Mouse (Mus musculus) embryonic facial prominence, embryonic 10.5 days (tissue): ENCODE measurements around the gene Slco4c1. TPM values are rescaled to one million over a fixed set of nuclear protein-coding genes. Genes with fewer than 3 reads are reported as not detected.

Source experiments
- DNase-seq: peaks from one replicate; pipeline ENCODE4 v3.0.0-alpha.2; 2017; ENCODE audit warnings: low spot score
- H3K27ac ChIP-seq: fragments of 300-500 bp; sonication (generic); replicated peaks from 2 replicates; pipeline ENCODE4 v1.5.1; 2016; ENCODE audit warnings: mild to moderate bottlenecking
- H3K27me3 ChIP-seq: fragments of 300-500 bp; sonication (generic); replicated peaks from 2 replicates; pipeline ENCODE4 v1.6.1; 2016; ENCODE audit warnings: low read depth, mild to moderate bottlenecking; ENCODE audit not compliant: poor library complexity, severe bottlenecking
- H3K36me3 ChIP-seq: fragments of 300-500 bp; sonication (generic); replicated peaks from 2 replicates; pipeline ENCODE4 v1.6.1; 2016; ENCODE audit warnings: mild to moderate bottlenecking, moderate library complexity
- H3K4me1 ChIP-seq: fragments of 300-500 bp; sonication (generic); 2 replicates; pipeline ENCODE4 v1.6.1; 2016
- H3K4me3 ChIP-seq: fragments of 300-500 bp; sonication (generic); 2 replicates; pipeline ENCODE4 v1.5.1; 2016; ENCODE audit warnings: mild to moderate bottlenecking, moderate library complexity
- H3K9me3 ChIP-seq: fragments of 300-500 bp; sonication (generic); 2 replicates; pipeline ENCODE4 v1.6.1; 2016; ENCODE audit warnings: mild to moderate bottlenecking
- WGBS: fragments of 180-500 bp; shearing (Covaris S2); methylation state at CpG from one replicate; pipeline ENCODE4 v1.1.7; 2016; 5-methylcytosine and 5-hydroxymethylcytosine counted together
- polyA plus RNA-seq: library from polyadenylated mRNA; unstranded; fragments of >200 nt; fragmentation: Nextera tagmentation; extraction: Ambion mirVana; gene quantifications from 2 replicates; pipeline ENCODE4 v1.2.1, GENCODE M21; 2016

Gene Slco4c1
- 0.10 and 0.17 TPM in 2 replicates for polyA plus RNA-seq

DNA sequence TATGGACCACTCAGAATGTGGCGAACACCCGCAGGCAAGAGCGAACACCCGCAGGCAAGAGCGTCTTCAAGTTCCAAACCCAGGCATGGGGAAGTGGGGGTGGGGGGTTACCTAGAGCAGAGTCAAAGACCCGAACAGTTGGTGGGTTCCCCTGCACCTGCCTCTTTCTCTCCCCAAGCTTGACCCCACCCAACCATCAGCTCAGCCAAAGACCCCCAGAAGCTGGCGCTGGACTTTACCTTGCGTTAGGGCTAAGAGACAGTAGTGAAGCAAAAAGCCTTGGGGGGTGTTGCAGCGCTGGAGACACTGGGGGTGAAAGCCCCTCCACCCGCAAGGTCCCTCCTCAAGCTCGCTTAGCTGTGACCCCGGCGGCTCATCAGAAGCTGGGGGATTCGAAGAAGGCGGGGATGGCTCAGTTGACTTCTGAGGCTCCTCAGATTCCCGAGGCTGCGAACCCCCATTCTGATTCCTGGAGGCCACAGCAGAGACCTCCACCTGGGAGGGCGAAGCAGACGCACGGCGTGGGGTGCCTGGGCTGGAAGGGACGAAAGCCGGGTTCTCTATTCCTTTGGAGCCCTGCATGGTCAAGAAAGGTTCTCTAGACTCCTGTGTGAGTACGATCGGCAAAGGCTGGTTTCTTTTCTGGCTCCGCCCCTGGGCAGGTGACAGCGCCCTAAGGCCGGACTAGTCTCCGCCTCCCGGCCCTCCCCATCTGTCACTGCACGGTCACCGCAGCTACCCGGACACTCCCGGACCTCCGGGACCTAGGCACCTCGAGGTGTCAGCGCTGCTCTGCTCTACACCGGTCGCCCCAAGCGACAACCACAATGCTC is at the start of gene Slco4c1:
TSS of gene Slco4c1 (minus strand) at position 644 of the 833 bp plus-strand sequence.
- Histone ChIP-seq H3K27ac (no peak within 1 kb of the TSS), H3K4me1 (peaks cover 11% of the 10 kb centered on the region), H3K27me3 (peaks cover 28% of the 10 kb centered on the region), H3K9me3 (no peaks in the 10 kb centered on the region), H3K36me3 (no peaks in the 10 kb centered on the region), H3K4me3 (peak within 1 kb of the TSS; percentile 63)
- 2% methylated on average over 40 of the region's 40 CpGs for WGBS
- DNase-seq, result peak; percentile 44

DNA sequence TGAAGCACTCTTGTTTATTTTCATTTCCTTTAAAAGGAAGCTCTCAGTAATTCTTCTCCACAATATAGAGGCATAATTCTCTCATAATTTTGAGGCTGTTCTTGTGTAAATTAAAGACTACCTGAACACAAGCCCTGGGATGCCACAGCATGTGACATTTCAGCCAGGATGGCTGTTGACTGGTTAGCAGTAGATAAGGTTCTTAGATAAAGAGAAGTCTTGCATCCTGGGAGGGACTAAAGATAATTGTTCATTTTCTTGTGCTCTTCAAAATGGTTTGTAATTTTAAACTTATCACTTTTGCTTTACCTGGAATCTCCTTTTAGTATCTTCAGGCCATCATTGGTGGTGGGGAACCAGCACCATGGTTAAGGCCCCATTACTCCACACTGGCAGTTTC is 45.4 kb upstream of the Slco4c1 start:
- H3K27ac ChIP-seq, result no peak overlapping the region
- H3K4me3 ChIP-seq, result no peak overlapping the region
- H3K9me3 ChIP-seq, result no peaks in the 10 kb centered on the region
- H3K36me3 ChIP-seq, result no peaks in the 10 kb centered on the region
- no peaks in the 10 kb centered on the region for H3K4me1 ChIP-seq
- H3K27me3 ChIP-seq, result no peaks in the 10 kb centered on the region
- no peak for DNase-seq

GRCm38 (mm10) chr1:96883788-96884187 is 11.8 kb upstream of the Slco4c1 start:
- no peaks in the 10 kb centered on the region for H3K4me1 ChIP-seq
- no peak for DNase-seq

DNA sequence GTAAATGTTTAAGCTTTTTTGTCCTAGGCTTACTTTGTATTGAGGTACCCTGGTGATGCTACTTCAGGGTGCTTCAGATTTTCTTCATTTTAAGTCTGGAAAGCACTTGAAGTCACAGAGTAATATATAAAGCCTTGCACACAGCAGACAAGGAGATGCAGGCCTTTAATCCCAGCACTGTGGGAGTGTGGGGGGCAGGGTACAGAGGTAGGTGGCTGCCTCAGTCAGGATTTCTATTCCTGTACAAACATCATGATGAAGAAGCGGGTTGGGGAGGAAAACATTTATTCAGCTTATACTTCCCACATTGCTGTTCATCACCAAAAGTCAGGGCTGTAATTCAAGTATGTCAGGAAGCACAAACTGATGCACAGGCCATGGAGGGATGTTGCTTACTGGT is 6.6 kb upstream of the Slco4c1 start:
- no peak overlapping the region for H3K4me3 ChIP-seq
- no peaks in the 10 kb centered on the region for H3K4me1 ChIP-seq
- H3K9me3 ChIP-seq, result no peaks in the 10 kb centered on the region
- no peak overlapping the region for H3K27ac ChIP-seq
- WGBS, result 93% methylated on average over 1 of the region's 1 CpGs
- H3K36me3 ChIP-seq, result no peaks in the 10 kb centered on the region
- no peak for DNase-seq
- no peaks in the 10 kb centered on the region for H3K27me3 ChIP-seq

More at GRCm38 (mm10) chr1:96883788-96884187, 11.8 kb upstream of the Slco4c1 start:
- no peak overlapping the region for H3K4me3 ChIP-seq
- H3K9me3 ChIP-seq, result no peaks in the 10 kb centered on the region
- no peaks in the 10 kb centered on the region for H3K36me3 ChIP-seq
- H3K27ac ChIP-seq, result no peak overlapping the region
- H3K27me3 ChIP-seq, result no peaks in the 10 kb centered on the region

DNA sequence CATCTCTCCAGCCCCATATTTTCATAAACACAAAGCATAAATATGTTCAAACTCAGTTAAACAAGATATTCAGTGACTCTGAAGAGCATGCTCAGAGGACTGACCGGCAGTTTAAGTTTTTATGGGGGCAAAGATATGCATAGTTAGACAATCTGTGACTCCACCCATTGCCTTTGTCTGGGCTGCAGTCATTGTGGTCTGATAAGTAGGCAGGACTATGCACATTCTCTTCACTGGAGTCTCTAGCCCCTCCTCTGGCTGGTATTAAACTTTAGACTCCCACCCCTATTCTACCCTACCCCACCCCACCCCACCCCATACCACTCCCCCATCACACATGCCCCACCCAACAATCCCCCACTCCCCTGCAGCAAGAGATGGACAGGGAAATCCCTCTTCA is 4.1 kb upstream of the Slco4c1 start:
- Histone ChIP-seq H3K9me3 (no peaks in the 10 kb centered on the region), H3K27ac (no peak overlapping the region), H3K4me3 (no peak overlapping the region), H3K36me3 (no peaks in the 10 kb centered on the region), H3K27me3 (peaks cover 19% of the 10 kb centered on the region), H3K4me1 (peaks cover 11% of the 10 kb centered on the region)
- no peak for DNase-seq
- WGBS, result 93% methylated on average over 1 of the region's 1 CpGs

GRCm38 (mm10) chr1:96874636-96875035 is 2.7 kb upstream of the Slco4c1 start:
- peaks cover 11% of the 10 kb centered on the region for H3K4me1 ChIP-seq
- WGBS, result 55% methylated on average over 1 of the region's 1 CpGs
- DNase-seq, result no peak
- no peaks in the 10 kb centered on the region for H3K9me3 ChIP-seq
- H3K4me3 ChIP-seq, result no peak overlapping the region
- peaks cover 28% of the 10 kb centered on the region for H3K27me3 ChIP-seq
- no peaks in the 10 kb centered on the region for H3K36me3 ChIP-seq
- H3K27ac ChIP-seq, result no peak overlapping the region

GRCm38 (mm10) chr1:96872361-96872693 is 356 bp upstream of the Slco4c1 start:
- no peak for DNase-seq
- WGBS, result 3% methylated on average over 10 of the region's 10 CpGs

DNA sequence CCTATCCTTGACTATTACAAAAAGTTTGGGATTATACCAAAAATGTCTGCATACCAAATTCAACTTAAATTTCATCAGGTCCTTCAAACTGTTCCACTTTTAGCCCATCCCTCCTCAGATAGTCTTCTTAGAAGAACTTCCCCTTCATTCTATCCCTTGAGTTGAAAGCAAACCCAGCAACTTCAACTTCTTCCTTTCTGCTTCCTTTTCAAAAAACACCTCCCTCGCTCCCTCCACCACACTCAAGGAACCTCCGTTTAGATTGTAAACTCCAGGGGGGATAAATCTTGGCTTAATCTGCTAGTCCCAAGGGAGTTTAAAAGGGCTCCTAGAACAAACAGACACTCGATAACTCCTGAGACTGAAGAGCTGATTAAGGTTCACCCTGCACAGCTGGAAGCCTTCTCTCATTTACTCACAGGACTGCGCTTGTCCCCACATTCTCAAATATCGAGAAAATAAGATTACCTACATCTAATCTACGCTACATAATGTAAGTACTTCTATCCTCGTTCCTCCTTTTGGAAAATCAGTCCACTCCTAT is 1.1 kb downstream of the Slco4c1 start:
- Histone ChIP-seq H3K27me3 (peaks cover 28% of the 10 kb centered on the region), H3K9me3 (no peaks in the 10 kb centered on the region), H3K36me3 (no peaks in the 10 kb centered on the region), H3K4me1 (peaks cover 11% of the 10 kb centered on the region), H3K4me3 (no peak overlapping the region), H3K27ac (no peak overlapping the region)
- WGBS, result 7% methylated on average over 7 of the region's 7 CpGs
- no peak for DNase-seq

More at GRCm38 (mm10) chr1:96872361-96872693, 356 bp upstream of the Slco4c1 start:
- Histone ChIP-seq H3K4me1 (peaks cover 11% of the 10 kb centered on the region), H3K27me3 (peaks cover 28% of the 10 kb centered on the region), H3K4me3 (peak overlapping the region; percentile 63), H3K9me3 (no peaks in the 10 kb centered on the region), H3K27ac (no peak overlapping the region), H3K36me3 (no peaks in the 10 kb centered on the region)

GRCm38 (mm10) chr1:96868722-96869121 is 3.2 kb downstream of the Slco4c1 start:
- Histone ChIP-seq H3K4me3 (no peak overlapping the region), H3K36me3 (no peaks in the 10 kb centered on the region), H3K9me3 (no peaks in the 10 kb centered on the region), H3K27ac (no peak overlapping the region), H3K4me1 (peaks cover 11% of the 10 kb centered on the region), H3K27me3 (peaks cover 28% of the 10 kb centered on the region)
- WGBS, result 94% methylated on average over 1 of the region's 1 CpGs
- DNase-seq, result no peak

- H3K36me3 ChIP-seq, result no peaks in the 10 kb centered on the region
- H3K27me3 ChIP-seq, result peaks cover 8% of the 10 kb centered on the region
- H3K4me3 ChIP-seq, result no peak overlapping the region
- WGBS, result 94% methylated on average over 4 of the region's 4 CpGs
- no peak overlapping the region for H3K27ac ChIP-seq
- DNase-seq, result no peak
- H3K4me1 ChIP-seq, result no peaks in the 10 kb centered on the region
- no peaks in the 10 kb centered on the region for H3K9me3 ChIP-seq
Measured at GRCm38 (mm10) chr1:96866002-96866401, 6.0 kb downstream of the Slco4c1 start.

DNA sequence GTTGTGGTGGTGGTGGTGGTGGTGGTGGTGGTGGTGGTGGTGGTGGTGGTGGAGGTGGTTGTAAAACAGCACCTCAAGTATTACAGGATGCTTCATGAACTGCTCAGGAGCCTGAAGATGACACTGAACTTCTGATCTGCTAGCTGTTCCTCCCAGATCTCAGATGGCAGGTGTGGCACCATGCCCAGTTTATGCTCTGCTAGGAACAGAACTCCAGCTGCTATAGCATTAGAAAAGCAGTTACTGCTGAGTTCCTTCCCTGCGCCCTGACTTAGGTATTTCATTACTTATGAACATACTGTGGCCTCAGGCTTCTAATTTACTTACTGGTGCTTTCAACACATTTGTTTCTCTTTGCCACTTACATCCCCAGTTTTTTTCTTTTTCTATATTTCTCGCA is 7.9 kb downstream of the Slco4c1 start:
- H3K4me3 ChIP-seq, result no peak overlapping the region
- no peaks in the 10 kb centered on the region for H3K4me1 ChIP-seq
- no peaks in the 10 kb centered on the region for H3K27me3 ChIP-seq
- H3K36me3 ChIP-seq, result no peaks in the 10 kb centered on the region
- no peak overlapping the region for H3K27ac ChIP-seq
- 88% methylated on average over 2 of the region's 2 CpGs for WGBS
- no peak for DNase-seq
- no peaks in the 10 kb centered on the region for H3K9me3 ChIP-seq

DNA sequence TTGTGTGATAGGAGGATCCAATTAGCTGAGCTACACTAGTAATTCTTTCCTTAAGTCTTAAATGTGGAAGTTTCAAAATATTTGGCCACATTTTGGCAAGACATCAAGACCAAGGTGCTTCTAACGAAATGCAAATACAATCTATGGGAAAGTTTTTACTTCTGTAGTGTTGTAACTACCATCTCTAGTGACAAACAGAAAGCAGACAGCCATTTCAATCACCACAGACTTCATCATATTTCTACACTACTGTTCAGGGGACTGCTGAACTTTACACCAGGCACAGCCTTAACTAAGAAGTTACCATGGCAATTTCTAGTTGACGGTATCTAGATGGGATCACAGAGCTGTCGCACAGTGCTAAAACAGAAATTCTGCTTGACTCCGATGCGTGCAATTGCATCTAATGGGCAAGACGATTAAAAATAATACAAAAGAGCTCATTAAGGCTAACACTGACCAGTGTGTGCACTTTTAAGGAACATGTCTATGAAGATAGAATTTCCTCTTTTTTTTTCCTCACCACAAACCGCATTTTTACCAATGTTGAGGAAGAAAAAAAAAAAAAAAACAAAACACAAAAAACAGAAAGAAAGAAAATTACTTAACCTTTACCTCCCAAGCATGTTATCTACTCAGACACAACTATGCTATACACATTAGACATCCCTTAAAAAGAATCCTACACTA is 11.8 kb downstream of the Slco4c1 start:
- no peak overlapping the region for H3K27ac ChIP-seq
- no peak for DNase-seq
- 91% methylated on average over 7 of the region's 7 CpGs for WGBS
- H3K4me3 ChIP-seq, result no peak overlapping the region
- H3K9me3 ChIP-seq, result no peaks in the 10 kb centered on the region
- no peaks in the 10 kb centered on the region for H3K27me3 ChIP-seq
- H3K36me3 ChIP-seq, result no peaks in the 10 kb centered on the region
- H3K4me1 ChIP-seq, result no peaks in the 10 kb centered on the region

DNA sequence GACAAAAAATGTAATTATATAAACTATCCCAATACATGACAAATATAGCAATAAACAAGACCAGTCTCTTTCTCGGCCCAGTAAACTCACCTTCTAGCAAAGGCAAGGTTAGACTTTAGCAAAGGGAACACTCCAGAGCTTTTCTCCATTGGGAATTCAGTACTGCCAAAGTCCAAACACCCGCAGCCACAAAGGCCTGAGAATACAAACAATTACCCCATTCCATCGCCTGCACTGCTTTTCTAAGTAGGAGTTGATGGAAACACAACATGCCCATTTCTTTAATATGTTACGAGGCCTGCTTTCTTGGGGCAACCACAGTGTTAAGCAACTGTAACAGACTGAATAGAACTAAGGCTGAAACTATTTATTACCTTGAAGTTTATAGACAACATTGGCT is 18.4 kb downstream of the Slco4c1 start:
- Histone ChIP-seq H3K9me3 (no peaks in the 10 kb centered on the region), H3K36me3 (no peaks in the 10 kb centered on the region), H3K27ac (no peak overlapping the region), H3K4me1 (no peaks in the 10 kb centered on the region), H3K27me3 (no peaks in the 10 kb centered on the region), H3K4me3 (no peak overlapping the region)
- WGBS, result 88% methylated on average over 4 of the region's 4 CpGs
- no peak for DNase-seq
